Mouse (Mus musculus) hindbrain, embryonic 15.5 days (tissue): ENCODE measurements around the gene Ccdc158. TPM values are rescaled to one million over a fixed set of nuclear protein-coding genes. Genes with fewer than 3 reads are reported as not detected.

Experiments
- ATAC-seq: fragments of 200-750 bp; cut with Nextera tagmentation; 2 replicates; pipeline ENCODE4 v1.8.0; 2017; ENCODE audit warnings: low read depth, moderate number of reproducible peaks, moderate TSS enrichment; ENCODE audit not compliant: low FRiP score
- H3K27ac ChIP-seq: fragments of 300-500 bp; sonication (generic); replicated peaks from 2 replicates; pipeline ENCODE4 v1.5.1; 2015; ENCODE audit warnings: mild to moderate bottlenecking, inconsistent platforms
- H3K27me3 ChIP-seq: fragments of 300-500 bp; sonication (generic); 2 replicates; pipeline ENCODE4 v1.6.1; 2015; ENCODE audit warnings: control low read depth, inconsistent platforms
- H3K36me3 ChIP-seq: fragments of 300-500 bp; sonication (generic); 2 replicates; pipeline ENCODE4 v1.6.1; 2015; ENCODE audit warnings: control low read depth, inconsistent platforms
- H3K4me1 ChIP-seq: fragments of 300-500 bp; sonication (generic); replicated peaks from 2 replicates; pipeline ENCODE4 v1.6.1; 2015; ENCODE audit warnings: control low read depth, inconsistent platforms
- H3K4me2 ChIP-seq: fragments of 300-500 bp; sonication (generic); 2 replicates; pipeline ENCODE4 v1.6.1; 2015; ENCODE audit warnings: moderate library complexity, mild to moderate bottlenecking, inconsistent platforms
- H3K4me3 ChIP-seq: fragments of 300-500 bp; sonication (generic); 2 replicates; pipeline ENCODE4 v1.5.1; 2015; ENCODE audit warnings: mild to moderate bottlenecking, inconsistent platforms
- H3K9ac ChIP-seq: fragments of 300-500 bp; sonication (generic); 2 replicates; pipeline ENCODE4 v1.6.1; 2015; ENCODE audit warnings: inconsistent platforms
- H3K9me3 ChIP-seq: fragments of 300-500 bp; sonication (generic); 2 replicates; pipeline ENCODE4 v1.6.1; 2016; ENCODE audit warnings: control low read depth, inconsistent platforms
- WGBS: fragments of 180-500 bp; shearing (Covaris S2); methylation state at CpG from one replicate; pipeline ENCODE4 v1.1.7; 2015; 5-methylcytosine and 5-hydroxymethylcytosine counted together
- polyA plus RNA-seq: library from polyadenylated mRNA; unstranded; fragments of >200 nt; fragmentation: Nextera tagmentation; extraction: Ambion mirVana; gene quantifications from 2 replicates; pipeline ENCODE4 v1.2.1, GENCODE M21; 2015

Ccdc158 gene
- 0.31 and 0.69 TPM in 2 replicates for polyA plus RNA-seq

GRCm38 (mm10) chr5:92674859-92675573 lies at the start of gene Ccdc158:
Gene Ccdc158 (minus strand): TSS chr5:92675271.
- ATAC-seq = peak; percentile 93
- Histone ChIP-seq H3K4me3 (peak within 1 kb of the TSS; percentile 42), H3K27ac (no peak within 1 kb of the TSS), H3K36me3 (no peaks in the 10 kb centered on the region), H3K9ac (peak within 1 kb of the TSS; percentile 12), H3K4me2 (peak within 1 kb of the TSS; percentile 68), H3K9me3 (no peaks in the 10 kb centered on the region), H3K27me3 (no peaks in the 10 kb centered on the region), H3K4me1 (peaks cover 15% of the 10 kb centered on the region)
- 15% methylated on average over 45 of the region's 55 CpGs for WGBS

- ATAC-seq = no peak
- WGBS = 94% methylated on average over 8 of the region's 8 CpGs
These were observed 46.5 kb upstream of the Ccdc158 start for GRCm38 (mm10) chr5:92721610-92722009.

GRCm38 (mm10) chr5:92718856-92719255 lies 43.8 kb upstream of the Ccdc158 start:
- ATAC-seq = no peak
- Histone ChIP-seq H3K36me3 (no peaks in the 10 kb centered on the region), H3K9ac (no peak overlapping the region), H3K4me1 (no peaks in the 10 kb centered on the region), H3K27me3 (no peaks in the 10 kb centered on the region), H3K4me3 (no peak overlapping the region), H3K4me2 (no peak overlapping the region), H3K9me3 (no peaks in the 10 kb centered on the region), H3K27ac (no peak overlapping the region)
- WGBS = 86% methylated on average over 2 of the region's 3 CpGs

More at GRCm38 (mm10) chr5:92721610-92722009, 46.5 kb upstream of the Ccdc158 start:
- H3K4me1 ChIP-seq = no peaks in the 10 kb centered on the region
- no peak overlapping the region for H3K27ac ChIP-seq
- no peak overlapping the region for H3K4me3 ChIP-seq
- H3K9ac ChIP-seq = no peak overlapping the region
- H3K27me3 ChIP-seq = no peaks in the 10 kb centered on the region
- H3K9me3 ChIP-seq = no peaks in the 10 kb centered on the region
- no peaks in the 10 kb centered on the region for H3K36me3 ChIP-seq
- no peak overlapping the region for H3K4me2 ChIP-seq

DNA sequence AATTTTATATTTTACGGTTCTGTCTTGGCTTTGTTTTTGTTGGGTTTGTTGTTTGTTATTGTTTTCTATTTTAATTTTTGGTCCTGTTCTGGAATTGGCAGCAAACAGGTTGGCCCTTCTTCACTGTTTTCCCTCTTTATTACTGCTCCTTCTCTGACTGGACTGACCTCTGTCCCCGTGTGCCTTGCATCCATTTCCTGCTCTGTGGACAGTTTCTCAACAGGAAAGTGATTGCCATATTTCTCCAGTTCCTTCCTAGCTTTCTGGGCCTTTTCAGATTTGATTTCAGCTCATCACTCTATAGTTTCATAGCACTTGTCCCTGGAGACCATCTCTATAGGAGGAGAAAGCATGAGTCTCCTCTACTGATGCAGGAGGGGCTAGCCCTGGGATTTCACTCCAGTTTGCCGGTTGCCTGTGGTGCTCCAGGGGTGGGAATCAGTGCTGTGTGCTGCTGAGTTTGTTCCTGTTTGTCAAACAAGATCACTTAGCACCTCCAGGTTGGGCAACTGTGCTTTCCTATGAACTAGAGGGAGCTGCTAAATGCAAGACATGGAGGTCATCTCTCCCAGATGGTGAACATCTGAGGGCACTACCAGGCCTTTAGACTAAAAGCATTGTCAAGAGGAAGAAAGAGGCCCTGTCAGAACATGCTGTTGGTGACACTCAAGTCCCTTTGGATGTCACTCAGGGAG lies 42.7 kb upstream of the Ccdc158 start:
- Histone ChIP-seq H3K4me3 (no peak overlapping the region), H3K9ac (no peak overlapping the region), H3K4me2 (no peak overlapping the region), H3K27ac (no peak overlapping the region), H3K4me1 (no peaks in the 10 kb centered on the region), H3K9me3 (no peaks in the 10 kb centered on the region), H3K27me3 (no peaks in the 10 kb centered on the region), H3K36me3 (no peaks in the 10 kb centered on the region)
- no peak for ATAC-seq
- WGBS = 78% methylated on average over 3 of the region's 3 CpGs

DNA sequence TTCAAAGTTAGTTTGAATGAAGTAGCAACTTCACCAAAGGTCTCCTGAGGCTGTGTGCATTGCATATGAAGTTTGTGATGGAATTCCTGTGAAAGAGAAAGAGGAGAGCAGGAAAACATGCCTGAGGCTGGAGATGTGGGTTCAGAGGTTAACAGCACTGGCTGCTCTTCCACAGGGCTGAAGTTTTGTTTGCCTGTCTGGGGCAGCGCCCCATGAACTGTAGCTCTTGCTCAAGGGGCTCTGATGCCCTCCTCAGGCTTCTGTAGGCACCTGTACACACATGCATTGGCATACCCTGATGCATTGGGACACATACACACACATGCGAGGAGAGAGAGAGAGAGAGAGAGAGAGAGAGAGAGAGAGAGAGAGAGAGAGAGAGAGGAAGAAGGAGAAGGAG lies 40.8 kb upstream of the Ccdc158 start:
- H3K4me2 ChIP-seq = no peak overlapping the region
- H3K9me3 ChIP-seq = no peaks in the 10 kb centered on the region
- ATAC-seq = no peak
- no peaks in the 10 kb centered on the region for H3K4me1 ChIP-seq
- no peak overlapping the region for H3K4me3 ChIP-seq
- H3K27me3 ChIP-seq = no peaks in the 10 kb centered on the region
- WGBS = 87% methylated on average over 2 of the region's 2 CpGs
- H3K36me3 ChIP-seq = no peaks in the 10 kb centered on the region
- H3K27ac ChIP-seq = no peak overlapping the region
- no peak overlapping the region for H3K9ac ChIP-seq

GRCm38 (mm10) chr5:92715319-92715718 lies 40.2 kb upstream of the Ccdc158 start:
- no peak overlapping the region for H3K4me3 ChIP-seq
- H3K27ac ChIP-seq = no peak overlapping the region
- no peak for ATAC-seq
- no peak overlapping the region for H3K9ac ChIP-seq
- 34% methylated on average over 11 of the region's 11 CpGs for WGBS
- H3K4me1 ChIP-seq = no peaks in the 10 kb centered on the region
- no peaks in the 10 kb centered on the region for H3K9me3 ChIP-seq
- no peaks in the 10 kb centered on the region for H3K36me3 ChIP-seq
- no peaks in the 10 kb centered on the region for H3K27me3 ChIP-seq
- H3K4me2 ChIP-seq = no peak overlapping the region

DNA sequence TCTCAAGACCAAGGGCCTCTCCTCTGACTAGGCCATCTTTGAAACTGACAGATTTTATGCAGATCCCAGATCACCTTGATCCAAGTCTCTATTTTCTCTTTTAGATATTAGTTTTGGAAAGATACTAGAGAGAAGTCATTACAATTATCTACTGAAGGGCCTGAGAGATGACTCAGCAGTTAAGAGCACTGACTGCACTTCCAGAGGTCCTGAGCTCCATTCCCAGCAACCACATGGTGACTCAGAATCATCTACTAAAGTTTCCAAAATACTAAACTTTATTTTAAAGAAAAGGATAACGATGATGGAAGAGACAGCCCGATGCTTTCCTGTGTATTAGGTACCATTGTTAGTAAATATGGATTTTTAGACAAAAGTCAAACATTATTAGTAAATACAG lies 39.8 kb upstream of the Ccdc158 start:
- no peak overlapping the region for H3K4me2 ChIP-seq
- no peak overlapping the region for H3K9ac ChIP-seq
- H3K4me1 ChIP-seq = no peaks in the 10 kb centered on the region
- no peaks in the 10 kb centered on the region for H3K27me3 ChIP-seq
- H3K4me3 ChIP-seq = no peak overlapping the region
- no peaks in the 10 kb centered on the region for H3K36me3 ChIP-seq
- H3K27ac ChIP-seq = no peak overlapping the region
- ATAC-seq = no peak
- H3K9me3 ChIP-seq = no peaks in the 10 kb centered on the region
- WGBS = over 99% methylated on average over 2 of the region's 2 CpGs

DNA sequence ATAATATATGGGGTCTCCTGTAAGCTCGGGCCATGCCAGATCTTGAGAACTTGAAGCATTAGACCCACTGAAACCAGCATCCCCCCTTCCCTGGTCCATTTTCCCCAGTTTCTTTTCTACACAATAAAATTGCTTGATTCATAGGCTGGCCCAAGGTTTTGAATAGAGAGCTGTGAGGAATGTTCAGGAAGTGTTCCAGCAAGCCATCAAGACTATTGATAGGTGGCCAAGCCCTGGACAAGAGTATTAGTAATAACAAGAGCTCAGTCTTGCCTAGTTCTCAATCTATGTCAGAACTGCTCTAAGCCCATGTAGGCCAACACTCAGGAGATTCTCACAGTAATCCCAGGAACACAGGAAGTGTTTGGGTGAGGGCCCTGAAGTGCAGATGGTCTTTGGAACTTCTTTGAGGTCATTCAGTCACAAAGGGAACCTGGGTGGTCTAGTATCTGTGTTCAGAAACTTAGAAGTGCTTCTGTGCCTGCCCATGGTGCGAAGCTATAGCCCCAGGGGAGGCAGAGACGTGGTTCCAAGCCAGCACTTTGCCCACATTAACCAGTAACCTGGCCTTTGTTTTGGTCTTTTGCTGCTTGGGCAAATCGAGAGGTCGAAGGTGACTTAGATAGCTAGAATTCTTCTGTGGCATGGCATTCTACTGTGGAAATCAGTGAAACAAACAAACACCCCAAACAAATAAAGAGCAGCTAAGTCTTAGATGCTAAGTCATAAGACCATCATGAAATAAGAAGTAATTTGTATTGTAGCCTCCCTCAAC lies 37.7 kb upstream of the Ccdc158 start:
- no peaks in the 10 kb centered on the region for H3K9me3 ChIP-seq
- H3K4me2 ChIP-seq = no peak overlapping the region
- H3K9ac ChIP-seq = no peak overlapping the region
- no peak overlapping the region for H3K4me3 ChIP-seq
- no peak overlapping the region for H3K27ac ChIP-seq
- 73% methylated on average over 5 of the region's 5 CpGs for WGBS
- no peaks in the 10 kb centered on the region for H3K4me1 ChIP-seq
- no peaks in the 10 kb centered on the region for H3K27me3 ChIP-seq
- ATAC-seq = no peak
- no peaks in the 10 kb centered on the region for H3K36me3 ChIP-seq

GRCm38 (mm10) chr5:92711666-92712290 lies 36.7 kb upstream of the Ccdc158 start:
- Histone ChIP-seq H3K4me2 (no peak overlapping the region), H3K9me3 (no peaks in the 10 kb centered on the region), H3K27ac (no peak overlapping the region), H3K4me1 (no peaks in the 10 kb centered on the region), H3K9ac (no peak overlapping the region), H3K27me3 (no peaks in the 10 kb centered on the region), H3K4me3 (no peak overlapping the region), H3K36me3 (no peaks in the 10 kb centered on the region)
- no peak for ATAC-seq
- 54% methylated on average over 5 of the region's 5 CpGs for WGBS

DNA sequence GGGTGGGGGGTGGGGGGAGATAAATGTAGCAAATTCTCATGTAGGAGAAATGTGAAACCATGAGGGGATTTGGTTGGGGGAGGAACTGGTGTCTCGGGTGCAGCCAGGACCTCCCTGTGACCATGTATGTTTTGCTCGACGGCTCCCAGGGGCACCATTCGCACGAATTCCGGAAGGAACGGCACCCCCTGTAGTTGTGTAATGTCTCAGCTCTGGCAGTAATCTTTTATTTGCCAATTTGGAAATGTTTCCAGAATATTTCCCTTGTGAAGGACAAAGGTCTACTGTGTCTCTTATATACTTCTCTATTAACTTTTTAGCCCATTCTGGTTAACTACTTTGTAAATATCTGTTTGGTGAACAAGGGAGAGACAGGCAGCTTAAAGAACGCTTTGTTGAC lies 35.7 kb upstream of the Ccdc158 start:
- WGBS = 64% methylated on average over 8 of the region's 8 CpGs
- H3K4me1 ChIP-seq = no peaks in the 10 kb centered on the region
- no peak for ATAC-seq
- no peaks in the 10 kb centered on the region for H3K36me3 ChIP-seq
- H3K9ac ChIP-seq = no peak overlapping the region
- H3K9me3 ChIP-seq = no peaks in the 10 kb centered on the region
- no peaks in the 10 kb centered on the region for H3K27me3 ChIP-seq
- H3K27ac ChIP-seq = no peak overlapping the region
- H3K4me2 ChIP-seq = no peak overlapping the region
- no peak overlapping the region for H3K4me3 ChIP-seq

DNA sequence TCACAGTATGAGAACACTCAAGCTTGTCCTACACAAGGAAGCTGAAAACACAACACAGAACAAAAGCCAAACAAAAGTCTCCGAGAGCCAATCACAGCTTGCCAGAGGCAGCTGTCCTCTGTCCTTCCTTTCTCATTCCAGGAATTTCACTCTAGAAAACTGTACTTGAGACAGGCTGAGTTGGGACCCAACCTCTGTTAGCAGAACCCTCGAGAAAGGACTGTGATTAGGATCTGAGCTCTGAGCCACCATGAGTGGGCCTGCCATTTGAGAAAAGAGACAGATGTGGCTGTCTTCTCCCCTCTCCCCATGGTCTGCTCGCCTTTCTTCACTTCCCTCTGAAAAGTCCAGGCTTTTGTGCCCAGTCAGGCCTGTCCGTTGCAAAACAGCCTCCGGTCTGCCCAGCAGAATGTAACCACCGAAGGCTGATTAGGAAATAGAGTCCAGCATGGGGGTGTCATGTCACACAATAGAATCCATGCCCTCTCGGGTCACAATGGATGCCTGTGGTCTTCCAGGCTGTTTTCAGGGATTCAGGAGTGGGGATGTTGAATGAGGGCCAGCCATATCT lies 32.9 kb upstream of the Ccdc158 start:
- Histone ChIP-seq H3K4me2 (no peak overlapping the region), H3K27ac (no peak overlapping the region; the same call in 1 of the 2 replicates), H3K36me3 (no peaks in the 10 kb centered on the region), H3K9ac (no peak overlapping the region), H3K4me1 (no peaks in the 10 kb centered on the region), H3K9me3 (no peaks in the 10 kb centered on the region), H3K4me3 (no peak overlapping the region), H3K27me3 (no peaks in the 10 kb centered on the region)
- no peak for ATAC-seq
- 10% methylated on average over 7 of the region's 7 CpGs for WGBS
